Mouse (Mus musculus) heart, postnatal 0 days (tissue): ENCODE data around the gene Lim2. TPM values are rescaled to one million over a fixed set of nuclear protein-coding genes. Genes with fewer than 3 reads are reported as not detected.
A peak's percentile ranks its signal among the peaks of the same experiment; 100 is the strongest.

ENCODE experiments used
- ATAC-seq: fragments of 200-750 bp; cut with Nextera tagmentation; 2 replicates; pipeline ENCODE4 v1.8.0; 2017; ENCODE audit warnings: low read depth, moderate number of reproducible peaks, moderate library complexity; ENCODE audit not compliant: insufficient read depth
- DNase-seq: peaks from one replicate; pipeline ENCODE4 v3.0.0-alpha.2; 2016; ENCODE audit warnings: low spot score
- H3K27ac ChIP-seq: fragments of 300-500 bp; sonication (generic); 2 replicates; pipeline ENCODE4 v1.5.1; 2014; ENCODE audit warnings: low read depth, mild to moderate bottlenecking
- H3K27me3 ChIP-seq: fragments of 300-500 bp; sonication (generic); 2 replicates; pipeline ENCODE4 v1.6.1; 2014; ENCODE audit warnings: low read length, mixed read lengths; ENCODE audit not compliant: control insufficient read depth, insufficient read depth
- H3K36me3 ChIP-seq: fragments of 300-500 bp; sonication (generic); replicated peaks from 2 replicates; pipeline ENCODE4 v1.6.1; 2014; ENCODE audit warnings: low read length, mixed read lengths; ENCODE audit not compliant: control insufficient read depth, insufficient read depth
- H3K4me1 ChIP-seq: fragments of 300-500 bp; sonication (generic); 2 replicates; pipeline ENCODE4 v1.6.1; 2014; ENCODE audit warnings: antibody characterized with exemption; ENCODE audit not compliant: control insufficient read depth, insufficient read depth
- H3K4me2 ChIP-seq: fragments of 300-500 bp; sonication (generic); 2 replicates; pipeline ENCODE4 v1.6.1; 2014; ENCODE audit warnings: low read depth, mild to moderate bottlenecking, low read length, moderate library complexity
- H3K4me3 ChIP-seq: fragments of 300-500 bp; sonication (generic); 2 replicates; pipeline ENCODE4 v1.5.1; 2014; ENCODE audit warnings: low read depth, low read length
- H3K9ac ChIP-seq: fragments of 300-500 bp; sonication (generic); replicated peaks from 2 replicates; pipeline ENCODE4 v1.6.1; 2014; ENCODE audit warnings: low read depth, low read length, mixed read lengths
- H3K9me3 ChIP-seq: fragments of 300-500 bp; sonication (generic); replicated peaks from 2 replicates; pipeline ENCODE4 v1.6.1; 2016; ENCODE audit warnings: low read length; ENCODE audit not compliant: control insufficient read depth
- CTCF ChIP-seq: IDR thresholded peaks from 2 replicates; pipeline ENCODE4 v1.5.1; 2016; ENCODE audit warnings: antibody characterized with exemption, control low read depth, low read depth
- EP300 ChIP-seq: IDR thresholded peaks from 2 replicates; pipeline ENCODE4 v1.6.1; 2016; ENCODE audit warnings: antibody characterized with exemption, low read depth
- WGBS: fragments of 180-500 bp; shearing (Covaris S2); extraction: QIAGEN DNeasy Blood & Tissue Kit; methylation state at CpG from one replicate; pipeline ENCODE4 v1.1.7; 2014; 5-methylcytosine and 5-hydroxymethylcytosine counted together
- polyA plus RNA-seq: library from polyadenylated mRNA; unstranded; fragments of >200 nt; fragmentation: Nextera tagmentation; extraction: Ambion mirVana; gene quantifications from 2 replicates; pipeline ENCODE4 v1.2.1, GENCODE M21; 2015
- total RNA-seq: library from RNA; depleted of rRNA; stranded (reverse); fragments of >200 nt; gene quantifications from 2 replicates; pipeline ENCODE4 v1.2.3, GENCODE M21; 2014; ENCODE audit warnings: low replicate concordance; rRNA removed

Gene Lim2
- total RNA-seq = not detected in 2 replicates
- polyA plus RNA-seq = not detected in 2 replicates

- 68% methylated on average over 8 of the region's 8 CpGs for WGBS
- Histone ChIP-seq H3K4me1 (no peaks in the 10 kb centered on the region), H3K36me3 (no peaks in the 10 kb centered on the region), H3K4me3 (no peak within 1 kb of the TSS), H3K9me3 (no peaks in the 10 kb centered on the region), H3K4me2 (no peak within 1 kb of the TSS), H3K27ac (no peak within 1 kb of the TSS), H3K27me3 (no peaks in the 10 kb centered on the region), H3K9ac (no peak within 1 kb of the TSS)
- ATAC-seq (no peak), DNase-seq (no peak)
- TF ChIP-seq CTCF = no peak
- TF ChIP-seq EP300 = no peak
Measured at GRCm38 (mm10) chr7:43427406-43427805, at the start of gene Lim2. TSS of gene Lim2 (plus strand) at chr7:43427670.

DNA sequence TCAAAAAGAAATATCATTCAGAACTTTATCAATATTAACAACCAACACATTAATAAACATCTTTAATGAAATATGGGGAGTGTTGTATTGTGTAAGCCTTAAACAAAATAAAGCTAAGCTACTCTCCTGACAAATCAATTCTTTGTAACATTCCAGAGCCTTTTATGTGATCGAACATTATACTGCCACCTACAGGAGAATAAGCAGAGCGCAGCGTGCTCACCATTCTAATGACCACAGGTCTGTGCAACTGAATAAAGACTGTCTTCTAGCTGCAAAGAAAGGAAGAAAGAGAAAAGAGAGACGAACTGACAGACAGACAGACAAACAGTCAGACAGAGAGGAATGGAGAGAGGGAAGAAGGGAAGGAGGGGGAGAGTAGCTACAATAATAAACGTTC lies 49.2 kb upstream of the Lim2 start:
- 16% methylated on average over 5 of the region's 5 CpGs for WGBS
- DNase-seq = peak; percentile 67
- H3K4me3 ChIP-seq = no peak overlapping the region

DNA sequence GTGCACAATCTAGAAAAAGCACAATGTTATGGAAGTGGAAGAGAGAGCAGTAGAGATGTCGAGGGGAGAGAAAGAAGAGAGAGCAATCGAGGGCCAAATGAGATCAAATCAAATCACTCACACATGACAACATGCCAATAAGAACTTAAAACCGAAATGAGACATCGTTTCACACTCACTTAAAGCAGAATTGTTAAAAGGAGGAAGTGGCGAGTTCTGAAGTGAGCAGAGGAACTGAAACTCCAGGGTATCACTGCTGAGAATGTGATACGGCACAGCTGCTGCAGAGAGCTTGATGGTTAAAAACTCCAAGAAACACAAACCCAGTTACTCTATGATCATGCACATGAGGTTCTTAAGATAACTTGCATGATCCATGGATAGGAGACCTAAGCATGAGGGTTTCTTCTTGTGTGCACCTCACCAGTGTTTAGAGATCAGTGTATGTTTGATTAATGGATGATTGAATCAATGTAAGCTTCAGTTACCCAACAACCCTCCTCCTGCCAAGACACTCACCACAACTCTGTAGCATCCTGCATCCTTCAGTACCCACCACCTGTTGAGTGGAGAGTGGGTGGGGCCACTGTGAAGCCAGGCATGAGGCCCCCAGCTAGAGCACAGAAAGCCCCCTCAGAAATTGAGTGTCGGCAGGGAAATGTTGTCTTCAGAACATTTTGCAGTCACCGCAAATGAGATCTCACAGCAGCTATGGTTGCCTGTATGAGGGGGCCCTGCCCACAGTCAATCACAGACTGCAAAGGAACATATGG lies 34.9 kb upstream of the Lim2 start:
- WGBS = 59% methylated on average over 8 of the region's 8 CpGs
- no peaks in the 10 kb centered on the region for H3K36me3 ChIP-seq
- H3K4me3 ChIP-seq = no peak overlapping the region
- no peak overlapping the region for H3K9ac ChIP-seq
- no peaks in the 10 kb centered on the region for H3K4me1 ChIP-seq
- DNase-seq = no peak
- no peaks in the 10 kb centered on the region for H3K9me3 ChIP-seq
- no peak overlapping the region for H3K4me2 ChIP-seq
- TF ChIP-seq EP300 (no peak), CTCF (no peak)
- no peak for ATAC-seq
- no peaks in the 10 kb centered on the region for H3K27me3 ChIP-seq
- no peak overlapping the region for H3K27ac ChIP-seq

More for the DNA sequence above, 49.2 kb upstream of the Lim2 start:
- TF ChIP-seq CTCF (peak; percentile 72), EP300 (no peak)
- no peak overlapping the region for H3K27ac ChIP-seq
- H3K9ac ChIP-seq = no peak overlapping the region
- H3K9me3 ChIP-seq = no peaks in the 10 kb centered on the region
- no peak for ATAC-seq
- H3K27me3 ChIP-seq = no peaks in the 10 kb centered on the region
- H3K4me1 ChIP-seq = no peaks in the 10 kb centered on the region
- no peaks in the 10 kb centered on the region for H3K36me3 ChIP-seq
- no peak overlapping the region for H3K4me2 ChIP-seq

- WGBS = 73% methylated on average over 2 of the region's 2 CpGs
- no peaks in the 10 kb centered on the region for H3K36me3 ChIP-seq
- DNase-seq (no peak), ATAC-seq (no peak)
- no peak overlapping the region for H3K4me3 ChIP-seq
- H3K9ac ChIP-seq = no peak overlapping the region
- H3K9me3 ChIP-seq = no peaks in the 10 kb centered on the region
- no peaks in the 10 kb centered on the region for H3K4me1 ChIP-seq
- H3K4me2 ChIP-seq = no peak overlapping the region
- H3K27ac ChIP-seq = no peak overlapping the region
- no peaks in the 10 kb centered on the region for H3K27me3 ChIP-seq
- TF ChIP-seq EP300 = no peak
- no peak for TF ChIP-seq CTCF
Measured at GRCm38 (mm10) chr7:43399501-43399900, 28.0 kb upstream of the Lim2 start.

DNA sequence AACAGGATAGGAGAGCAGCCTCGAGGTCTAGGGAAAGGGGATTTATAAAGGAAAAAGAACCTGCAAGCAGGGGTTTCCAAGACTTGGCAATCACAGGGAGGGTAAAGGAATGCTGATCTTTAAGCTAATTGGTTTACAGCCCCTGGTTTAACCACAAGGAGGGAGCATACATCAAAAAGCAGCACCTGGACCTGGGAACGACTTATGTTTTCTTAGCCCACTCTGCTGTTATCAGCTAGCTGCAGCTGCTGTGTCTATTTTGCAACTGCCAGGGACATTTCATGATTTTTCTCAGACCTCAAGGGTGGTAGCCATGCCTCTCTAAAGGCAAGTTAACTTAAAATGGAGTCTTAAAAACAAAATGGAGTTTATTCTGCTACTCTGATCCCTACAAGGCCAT lies 24.8 kb upstream of the Lim2 start:
- Histone ChIP-seq H3K27me3 (no peaks in the 10 kb centered on the region), H3K27ac (no peak overlapping the region), H3K4me1 (no peaks in the 10 kb centered on the region), H3K9ac (no peak overlapping the region), H3K9me3 (no peaks in the 10 kb centered on the region), H3K4me3 (no peak overlapping the region), H3K36me3 (no peaks in the 10 kb centered on the region), H3K4me2 (no peak overlapping the region)
- WGBS = 24% methylated on average over 2 of the region's 2 CpGs
- TF ChIP-seq CTCF (no peak), EP300 (no peak)
- ATAC-seq (no peak), DNase-seq (no peak)

DNA sequence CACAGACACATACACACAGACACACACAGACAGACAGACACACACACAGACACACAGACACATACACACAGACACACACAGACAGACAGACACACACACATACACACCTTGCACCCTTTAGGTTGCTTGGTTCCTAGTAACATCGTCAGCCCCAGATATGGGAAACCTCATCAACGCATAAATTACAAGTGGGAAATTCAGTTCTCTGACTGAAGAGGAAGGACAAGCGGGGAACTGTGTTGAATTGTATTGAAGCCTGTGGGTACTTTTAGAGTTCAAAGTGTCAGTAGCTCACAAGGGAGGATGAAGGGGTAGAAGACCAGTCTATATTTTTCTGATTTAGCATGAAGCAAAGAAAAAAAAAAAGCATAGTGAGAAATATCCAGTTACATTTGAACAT lies 19.9 kb upstream of the Lim2 start:
- no peaks in the 10 kb centered on the region for H3K27me3 ChIP-seq
- ATAC-seq (no peak), DNase-seq (no peak)
- H3K4me2 ChIP-seq = no peak overlapping the region
- no peak overlapping the region for H3K27ac ChIP-seq
- H3K9ac ChIP-seq = no peak overlapping the region
- no peak for TF ChIP-seq CTCF
- no peak for TF ChIP-seq EP300
- H3K4me3 ChIP-seq = no peak overlapping the region
- WGBS = 72% methylated on average over 3 of the region's 3 CpGs
- no peaks in the 10 kb centered on the region for H3K9me3 ChIP-seq
- no peaks in the 10 kb centered on the region for H3K36me3 ChIP-seq
- H3K4me1 ChIP-seq = no peaks in the 10 kb centered on the region
